Mouse (Mus musculus) heart, postnatal 14 days (tissue): Measurements from ENCODE around the gene Ly6g6d. TPM values are rescaled to one million over a fixed set of nuclear protein-coding genes. Genes with fewer than 3 reads are reported as not detected.

Experiments used
- DNase-seq, 2 experiments: peaks; one replicate each; pipeline ENCODE4 v3.0.0; 2021 to 2022
- intact Hi-C: fragments of 180-260 bp; cut with DNase I; formaldehyde crosslinking; loops from one replicate; pipeline ENCODE4 v1.15.1; 2025
- total RNA-seq, 2 experiments: library from RNA; stranded (reverse); gene quantifications; 2 replicates each; pipeline ENCODE4 v1.2.3; 2021

Ly6g6d gene
- total RNA-seq, 2 experiments from 2014 or later = 0.67 to 3.3 TPM

DNA sequence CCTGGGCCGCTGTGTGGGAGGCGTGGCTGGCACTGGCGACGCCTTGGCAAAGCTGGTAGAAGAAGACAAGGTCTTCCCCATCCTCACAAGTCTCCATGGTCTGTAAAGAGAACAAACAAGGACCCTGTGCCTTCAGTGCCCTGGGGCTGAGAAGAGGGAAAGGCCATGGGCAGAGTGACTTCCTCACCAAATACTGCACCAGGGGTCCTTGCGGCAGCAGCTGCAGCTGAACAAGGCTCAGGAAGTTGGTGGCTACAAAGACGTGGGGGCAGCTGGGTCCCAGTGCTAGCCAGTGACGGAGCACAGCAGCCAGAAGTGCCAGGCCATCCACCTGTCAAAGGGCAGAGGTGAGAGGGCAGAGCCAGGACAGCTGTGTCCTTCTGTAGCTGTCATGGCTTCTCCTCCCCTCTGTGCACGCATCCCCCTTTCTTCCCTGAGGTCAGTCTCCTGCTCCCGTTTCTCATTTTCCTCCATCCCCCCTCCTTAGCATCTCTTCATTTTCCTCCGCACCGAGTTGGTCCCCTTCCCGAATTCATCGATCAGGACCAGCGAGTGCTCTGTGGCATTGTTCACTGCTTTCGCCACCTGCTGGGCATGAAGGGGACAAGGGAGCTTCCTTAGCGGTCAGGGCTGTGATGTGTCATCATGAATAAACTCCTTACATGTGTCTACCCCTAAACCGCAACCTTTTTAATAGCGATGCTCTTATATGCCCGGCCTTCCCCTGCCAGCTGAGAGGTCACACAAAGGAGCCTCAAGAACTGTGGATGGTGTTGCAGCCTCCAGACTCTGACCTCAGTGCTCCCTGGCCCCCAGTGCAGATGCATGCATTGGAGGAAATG, 48.0 kb downstream of the Ly6g6d start:
- no peak for DNase-seq
- intact Hi-C loops = no loop called here

GRCm38 (mm10) chr17:35028315-35028714, 49.5 kb downstream of the Ly6g6d start:
- intact Hi-C loops = no loop called here
- no peak for DNase-seq

GRCm38 (mm10) chr17:35027277-35028068, 50.4 kb downstream of the Ly6g6d start, which contains the start of gene Sapcd1:
Gene Sapcd1, minus strand, starts transcription at chr17:35028016.
- intact Hi-C loops = no loop called here
- peak; percentile 52 to 65 for DNase-seq

- no peak for DNase-seq
- intact Hi-C loops = no loop called here
Observed at GRCm38 (mm10) chr17:35026206-35026605, 51.7 kb downstream of the Ly6g6d start.

DNA sequence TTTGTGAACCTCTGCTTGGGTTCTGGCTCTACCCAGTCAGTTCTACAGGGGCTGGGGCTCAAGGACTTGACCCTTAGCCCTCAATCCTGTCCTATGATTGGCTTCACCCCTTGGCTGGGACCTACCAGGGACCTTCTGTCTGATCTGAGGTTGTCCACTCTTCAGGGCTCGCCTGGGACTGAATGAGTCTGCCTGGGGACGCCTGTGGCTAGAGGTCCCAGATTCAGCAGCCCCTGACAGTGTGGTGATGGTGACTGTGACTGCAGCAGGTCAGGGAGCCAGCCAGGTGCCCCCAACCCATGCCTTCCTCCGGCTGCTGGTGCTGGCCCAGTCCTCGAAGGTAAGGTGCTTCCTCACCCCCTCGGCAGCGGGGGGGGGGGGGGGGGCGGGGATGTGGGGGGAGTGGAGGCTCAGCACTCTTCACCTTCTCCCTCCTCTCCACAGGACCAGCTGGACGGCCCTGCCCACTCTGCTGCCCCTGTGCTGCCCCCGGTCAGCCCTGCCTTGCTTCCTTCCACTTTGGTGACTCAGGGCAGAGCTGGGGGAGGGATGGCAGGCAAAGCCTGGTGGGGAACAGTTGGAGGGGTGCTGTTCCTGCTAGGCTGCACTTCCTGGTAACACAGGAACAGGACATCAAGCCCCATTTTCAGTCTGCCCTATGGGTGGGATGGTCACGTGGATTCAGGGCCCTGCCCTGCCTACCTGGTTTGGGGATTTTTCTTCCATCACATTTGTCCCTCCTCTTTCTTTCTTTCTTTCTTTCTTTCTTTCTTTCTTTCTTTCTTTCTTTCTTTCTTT, 53.0 kb downstream of the Ly6g6d start:
- DNase-seq = no peak
- intact Hi-C loops = no loop called here

DNA sequence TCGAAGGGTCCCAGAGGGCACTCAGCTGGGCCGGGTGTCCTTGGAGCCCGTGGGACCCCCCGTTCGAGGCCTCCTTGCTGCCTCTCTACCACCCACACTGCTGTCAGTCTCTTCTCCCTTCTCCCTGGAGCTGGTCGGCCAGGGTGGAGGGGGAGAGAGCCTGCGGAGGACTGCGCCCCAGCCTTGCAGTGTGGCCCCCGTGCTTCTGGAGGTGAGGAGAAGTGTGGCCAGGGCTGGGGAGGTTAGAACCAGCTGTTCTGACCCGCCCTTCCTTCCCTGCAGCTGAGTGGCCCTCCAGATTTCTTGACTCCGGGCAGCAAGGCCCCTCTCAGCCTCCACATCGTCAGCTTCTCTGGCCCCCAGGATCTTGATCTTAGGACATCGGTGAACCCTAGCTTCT, 53.6 kb downstream of the Ly6g6d start:
- no peak for DNase-seq
- intact Hi-C loops = no loop called here

GRCm38 (mm10) chr17:35023756-35024155, 54.1 kb downstream of the Ly6g6d start:
- DNase-seq = no peak
- intact Hi-C loops = loop anchor here (2.0 kb wide), 1 partner anchor 21 kb away; no protein-coding TSS in a partner anchor

DNA sequence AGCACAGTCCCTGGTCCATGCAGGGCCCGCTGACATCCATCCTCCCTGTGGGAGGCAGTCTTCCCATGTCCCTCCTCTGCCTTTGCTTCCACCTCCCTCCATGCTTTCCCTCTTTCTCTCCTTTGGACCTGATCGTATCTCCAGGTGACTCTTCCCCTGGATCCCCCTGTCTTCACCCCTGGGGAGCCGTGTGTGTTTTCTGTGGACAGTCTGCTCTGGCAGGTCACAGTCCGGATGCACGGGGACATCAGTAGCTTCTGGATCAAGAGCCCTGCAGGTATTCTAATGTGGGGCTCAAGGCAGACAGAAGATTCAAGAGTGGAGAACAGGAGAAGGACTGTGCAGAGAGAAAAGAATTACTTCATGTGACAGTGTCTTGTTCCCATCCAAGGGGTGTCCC, 54.6 kb downstream of the Ly6g6d start:
- no peak for DNase-seq
- intact Hi-C loops = loop anchor here (2.0 kb wide), 1 partner anchor 22 kb away; no protein-coding TSS in a partner anchor

DNA sequence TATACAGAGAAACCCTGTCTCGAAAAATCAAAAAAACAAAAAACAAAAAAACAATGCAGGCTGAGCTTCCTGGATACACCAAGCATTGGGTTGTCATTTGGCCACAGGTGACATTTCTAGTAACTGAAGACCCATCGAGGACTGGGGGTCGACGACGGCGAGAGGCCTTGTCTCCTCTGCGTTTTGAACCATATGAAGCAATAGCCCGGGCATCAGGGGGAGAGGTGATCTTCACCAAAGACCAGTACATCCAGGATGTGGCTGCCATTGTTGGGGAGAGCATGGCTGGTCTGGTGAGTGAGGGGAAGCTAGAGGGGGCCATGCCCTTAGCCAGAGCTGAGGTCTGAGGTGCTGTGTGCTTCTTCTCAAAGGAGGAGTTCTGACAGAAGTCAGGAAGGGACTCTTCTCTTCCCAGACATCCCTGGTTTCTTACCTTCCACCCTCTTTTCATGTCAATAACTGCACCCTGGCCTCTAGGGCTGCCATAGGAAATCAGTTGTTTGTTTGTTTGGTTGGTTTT, 55.3 kb downstream of the Ly6g6d start:
- intact Hi-C loops = loop anchor here (1.0 to 2.0 kb wide), 2 partner anchors 22 to 37 kb away; partner anchors contain the start of gene Ddah2
- no peak for DNase-seq

DNA sequence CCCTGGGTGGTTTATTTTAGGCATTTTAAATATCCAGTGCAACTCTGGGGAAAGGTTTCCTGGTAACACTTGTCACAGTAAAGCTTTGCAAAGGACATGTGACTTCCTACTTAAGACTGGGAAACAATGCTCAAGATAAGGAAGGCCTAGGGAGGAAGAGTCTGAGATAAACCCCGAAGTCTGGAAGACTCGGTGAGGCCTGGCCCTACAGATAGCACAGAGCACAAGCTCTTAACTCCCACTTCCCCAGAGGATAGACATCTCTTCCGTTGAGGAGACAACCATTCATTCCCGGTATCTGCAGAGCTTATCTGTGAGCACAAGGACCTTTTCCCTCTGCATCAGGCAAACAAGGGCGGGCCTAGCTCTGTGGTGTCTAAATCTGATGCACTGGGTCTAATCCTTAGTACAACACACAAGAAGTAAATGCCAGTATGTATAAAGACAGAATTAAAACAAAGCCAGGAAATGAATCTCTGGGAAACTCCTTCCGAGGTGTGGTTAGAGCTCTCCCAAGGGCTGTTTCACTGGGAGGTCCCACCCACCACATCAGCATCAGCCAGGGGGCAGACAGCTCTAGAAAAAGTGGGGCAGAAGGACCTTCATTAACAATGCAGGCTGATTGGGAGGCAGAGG, 55.9 kb downstream of the Ly6g6d start:
- DNase-seq = peak in 1 of 2 experiments; percentile 32
- intact Hi-C loops = loop anchor here (1.0 to 2.0 kb wide), 4 partner anchors 23 to 84 kb away; partner anchors contain the start of genes Ddah2 and Ly6g6d

Other genes starting within 250 kb of the Ly6g6d start
- 10 to 100 TPM; 10.7 to 13.5 TPM for gene Stk19, start 241.1 kb downstream of the Ly6g6d start, total RNA-seq
- 10 to 100 TPM; 17.5 to 18.2 TPM for gene Dxo, start 241.0 kb downstream of the Ly6g6d start, total RNA-seq
- gene Skiv2l, start 227.9 kb downstream of the Ly6g6d start, total RNA-seq = 10 to 100 TPM; 25.0 to 25.4 TPM
- 10 to 100 TPM; 13.1 to 15.5 TPM for gene Nelfe, start 227.7 kb downstream of the Ly6g6d start, total RNA-seq
- 1 to 10 TPM; 6.3 to 7.8 TPM for gene Cfb, start 215.5 kb downstream of the Ly6g6d start, total RNA-seq
- 1 to 10 TPM; 5.1 to 6.1 TPM for gene Zbtb12, start 198.6 kb downstream of the Ly6g6d start, total RNA-seq
- not detected for gene Gm20547, start 196.0 kb downstream of the Ly6g6d start, total RNA-seq
- gene C2, start 179.8 kb downstream of the Ly6g6d start, total RNA-seq = 1 to 10 TPM; 4.3 to 6.0 TPM
- 10 to 100 TPM; 45.2 to 49.4 TPM for gene Ehmt2, start 179.6 kb downstream of the Ly6g6d start, total RNA-seq
- gene Slc44a4, start 163.6 kb downstream of the Ly6g6d start, total RNA-seq = under 1 TPM in 1 of 2 experiments, not detected in 1; 0.17 TPM
- gene Neu1, start 146.8 kb downstream of the Ly6g6d start, total RNA-seq = 10 to 100 TPM; 14.0 to 14.6 TPM
- 1 to 10 TPM; 3.8 to 3.9 TPM for gene Hspa1b, start 118.8 kb downstream of the Ly6g6d start, total RNA-seq
- not detected for gene Gm20481, start 108.2 kb downstream of the Ly6g6d start, total RNA-seq
- 1 to 10 TPM; 2.3 to 3.3 TPM for gene Hspa1a, start 105.9 kb downstream of the Ly6g6d start, total RNA-seq
- 1 to 10 TPM; 2.7 to 4.7 TPM for gene Hspa1l, start 105.4 kb downstream of the Ly6g6d start, total RNA-seq
- gene Lsm2, start 96.2 kb downstream of the Ly6g6d start, total RNA-seq = 10 to 100 TPM; 19.2 to 25.0 TPM
- 10 to 100 TPM; 24.5 to 26.0 TPM for gene Vars, start 77.1 kb downstream of the Ly6g6d start, total RNA-seq
- gene Vwa7, start 61.5 kb downstream of the Ly6g6d start, total RNA-seq = 1 to 10 TPM; 5.3 to 5.9 TPM
- gene Sapcd1, start 50.0 kb downstream of the Ly6g6d start, total RNA-seq = under 1 TPM; 0.34 to 0.48 TPM
- 1 to 10 TPM; 1.6 to 2.0 TPM for gene Msh5, start 31.3 kb downstream of the Ly6g6d start, total RNA-seq
- 10 to 100 TPM; 61.6 to 72.9 TPM for gene Clic1, start 28.1 kb downstream of the Ly6g6d start, total RNA-seq
- 10 to 100 TPM; 49.3 to 50.0 TPM for gene Ddah2, start 19.0 kb downstream of the Ly6g6d start, total RNA-seq
- not detected for gene Ly6g6c, start 12.7 kb downstream of the Ly6g6d start, total RNA-seq
- under 1 TPM; 0.61 to 0.74 TPM for gene Mpig6b, start 11.9 kb downstream of the Ly6g6d start, total RNA-seq
- not detected for gene Ly6g6e, start 1.2 kb downstream of the Ly6g6d start, total RNA-seq
- not detected for gene Ly6g6f, start 7.5 kb upstream of the Ly6g6d start, total RNA-seq
- gene Abhd16a, start 11.2 kb upstream of the Ly6g6d start, total RNA-seq = 10 to 100 TPM; 53.7 to 56.7 TPM
- not detected for gene Ly6g5c, start 30.2 kb upstream of the Ly6g6d start, total RNA-seq
- gene Ly6g5b, start 37.4 kb upstream of the Ly6g6d start, total RNA-seq = under 1 TPM in 1 of 2 experiments, not detected in 1; 0.41 TPM
- gene Gpank1, start 43.4 kb upstream of the Ly6g6d start, total RNA-seq = 1 to 10 TPM; 7.0 to 7.7 TPM
- gene Csnk2b, start 44.0 kb upstream of the Ly6g6d start, total RNA-seq = 100 to 1,000 TPM; 172 to 176 TPM
- 10 to 100 TPM; 28.0 to 29.6 TPM for gene D17H6S53E, start 48.3 kb upstream of the Ly6g6d start, total RNA-seq
- gene Apom, start 54.0 kb upstream of the Ly6g6d start, total RNA-seq = not detected
- gene Bag6, start 57.1 kb upstream of the Ly6g6d start, total RNA-seq = 100 to 1,000 TPM; 237 to 245 TPM
- 100 to 1,000 TPM; 148 to 174 TPM for gene Prrc2a, start 86.8 kb upstream of the Ly6g6d start, total RNA-seq
- 1 to 10 TPM; 1.4 to 2.8 TPM for gene Aif1, start 98.0 kb upstream of the Ly6g6d start, total RNA-seq
- 1 to 10 TPM; 3.8 to 4.0 TPM for gene Lst1, start 110.4 kb upstream of the Ly6g6d start, total RNA-seq
- gene Ltb, start 116.4 kb upstream of the Ly6g6d start, total RNA-seq = 1 to 10 TPM; 1.2 to 3.8 TPM
- under 1 TPM; 0.29 to 0.39 TPM for gene Tnf, start 123.9 kb upstream of the Ly6g6d start, total RNA-seq
- gene Lta, start 127.3 kb upstream of the Ly6g6d start, total RNA-seq = under 1 TPM in 1 of 2 experiments, not detected in 1; 0.20 TPM
- gene Gm16181, start 142.8 kb upstream of the Ly6g6d start, total RNA-seq = under 1 TPM in 1 of 2 experiments, not detected in 1; 0.71 TPM
- gene Atp6v1g2, start 155.6 kb upstream of the Ly6g6d start, total RNA-seq = 1 to 10 TPM; 4.1 to 4.4 TPM
- 10 to 100 TPM in 1 of 2 experiments, 1 to 10 TPM in 1; 8.4 to 10.4 TPM for gene Nfkbil1, start 157.7 kb upstream of the Ly6g6d start, total RNA-seq
- 100 to 1,000 TPM; 107 to 118 TPM for gene Ddx39b, start 163.7 kb upstream of the Ly6g6d start, total RNA-seq
- gene H2-D1, start 184.7 kb upstream of the Ly6g6d start, total RNA-seq = 10 to 100 TPM; 77.3 to 77.5 TPM
- gene H2-Q1, start 242.3 kb upstream of the Ly6g6d start, total RNA-seq = 1 to 10 TPM in 1 of 2 experiments, under 1 TPM in 1; 0.57 to 1.2 TPM